Mouse (Mus musculus) skeletal muscle tissue, adult 2 months (tissue): Measurements from ENCODE around the gene Prkaca.

Source experiments
- DNase-seq: peaks from one replicate; pipeline ENCODE4 v3.0.0-alpha.2; 2012; ENCODE audit warnings: low read depth, low spot score

Gene Prkaca

GRCm38 (mm10) chr8:83972150-83973120 is at the start of gene Prkaca:
Gene Prkaca, plus strand, starts transcription at chr8:83972993.
- peak; percentile 99 for DNase-seq

- DNase-seq: no peak
These were observed 48.2 kb upstream of the Prkaca start for GRCm38 (mm10) chr8:83924585-83924984.

- DNase-seq: no peak
These were observed 46.5 kb upstream of the Prkaca start for GRCm38 (mm10) chr8:83926266-83926665.

GRCm38 (mm10) chr8:83934222-83934621 is 38.6 kb upstream of the Prkaca start:
- DNase-seq: no peak

GRCm38 (mm10) chr8:83934994-83935393 is 37.8 kb upstream of the Prkaca start:
- DNase-seq: no peak

- no peak for DNase-seq
These were observed 37.4 kb upstream of the Prkaca start for GRCm38 (mm10) chr8:83935435-83935834.

GRCm38 (mm10) chr8:83937645-83938044 is 35.1 kb upstream of the Prkaca start:
- DNase-seq: no peak

GRCm38 (mm10) chr8:83938330-83938729 is 34.5 kb upstream of the Prkaca start:
- DNase-seq: no peak

- no peak for DNase-seq
These were observed 31.6 kb upstream of the Prkaca start for GRCm38 (mm10) chr8:83941066-83941677.

- DNase-seq: no peak
These were observed 30.3 kb upstream of the Prkaca start for GRCm38 (mm10) chr8:83942446-83942845.

- no peak for DNase-seq
These were observed 27.3 kb upstream of the Prkaca start for GRCm38 (mm10) chr8:83945540-83945939.

GRCm38 (mm10) chr8:83954749-83955105 is 18.1 kb upstream of the Prkaca start:
- no peak for DNase-seq

- peak; percentile 98 for DNase-seq
These were observed 17.5 kb upstream of the Prkaca start, which contains the start of the genes Gm10644 and Asf1b for GRCm38 (mm10) chr8:83955106-83955957. Gene Gm10644, minus strand, starts transcription at chr8:83955205. Gene Asf1b, plus strand, starts transcription at chr8:83955507.

GRCm38 (mm10) chr8:83955958-83956218 is 16.9 kb upstream of the Prkaca start:
- no peak for DNase-seq

GRCm38 (mm10) chr8:83956789-83957188 is 16.0 kb upstream of the Prkaca start:
- DNase-seq: no peak

GRCm38 (mm10) chr8:83964015-83964765 is 8.6 kb upstream of the Prkaca start:
- peak; percentile 90 for DNase-seq

- no peak for DNase-seq
These were observed 5.1 kb upstream of the Prkaca start for GRCm38 (mm10) chr8:83967701-83968100.

GRCm38 (mm10) chr8:83971121-83971520 is 1.7 kb upstream of the Prkaca start:
- DNase-seq: no peak

GRCm38 (mm10) chr8:83971661-83972060 is 1.1 kb upstream of the Prkaca start:
- no peak for DNase-seq

- DNase-seq: no peak
These were observed 603 bp downstream of the Prkaca start for GRCm38 (mm10) chr8:83973161-83974031.
